Mouse (Mus musculus) megakaryocyte-erythroid progenitor cell, adult 5-6 weeks (primary cell): ENCODE results near the gene Slc12a8. TPM values are rescaled to one million over a fixed set of nuclear protein-coding genes. Genes with fewer than 3 reads are reported as not detected.

ENCODE experiments used
- ATAC-seq: replicated peaks from 2 replicates; pipeline ENCODE4 v1.8.0; 2016; ENCODE audit warnings: mild to moderate bottlenecking, inconsistent platforms; ENCODE audit not compliant: severe bottlenecking, poor library complexity, low FRiP score, low TSS enrichment
- total RNA-seq, 2 experiments: library from RNA; stranded (forward) in 1 of 2; stranded (reverse) in 1 of 2; fragments of 200-1000, 215-1000 nt in 1 of 2; fragments of >200 nt in 1 of 2; fragmentation: Nextera tagmentation in 1 of 2; gene quantifications; 2 replicates each; pipeline ENCODE4 v1.2.3; 2014 to 2017

Slc12a8 gene
- total RNA-seq, 2 experiments from 2014 or later = not detected

- ATAC-seq = no peak
These were observed 88.8 kb downstream of the Slc12a8 start for GRCm38 (mm10) chr16:33605647-33606596.

- ATAC-seq = no peak
These were observed 89.8 kb downstream of the Slc12a8 start for GRCm38 (mm10) chr16:33606691-33607532.

- no peak for ATAC-seq
These were observed 92.4 kb downstream of the Slc12a8 start for GRCm38 (mm10) chr16:33609554-33609953.

GRCm38 (mm10) chr16:33610466-33610865, 93.3 kb downstream of the Slc12a8 start:
- no peak for ATAC-seq

- ATAC-seq = no peak
These were observed 94.2 kb downstream of the Slc12a8 start for GRCm38 (mm10) chr16:33611291-33611690.

GRCm38 (mm10) chr16:33612056-33612770, 95.1 kb downstream of the Slc12a8 start:
- ATAC-seq = no peak

- no peak for ATAC-seq
These were observed 98.9 kb downstream of the Slc12a8 start for GRCm38 (mm10) chr16:33615986-33616385.

- no peak for ATAC-seq
These were observed 104.7 kb downstream of the Slc12a8 start for GRCm38 (mm10) chr16:33621836-33622235.

- no peak for ATAC-seq
These were observed 107.5 kb downstream of the Slc12a8 start for GRCm38 (mm10) chr16:33624586-33624985.

- no peak for ATAC-seq
These were observed 112.4 kb downstream of the Slc12a8 start for GRCm38 (mm10) chr16:33629539-33629938.

- ATAC-seq = no peak
These were observed 118.9 kb downstream of the Slc12a8 start for GRCm38 (mm10) chr16:33635836-33636595.

GRCm38 (mm10) chr16:33641779-33642178, 124.7 kb downstream of the Slc12a8 start:
- ATAC-seq = no peak

GRCm38 (mm10) chr16:33653116-33653515, 136.0 kb downstream of the Slc12a8 start:
- ATAC-seq = no peak

- ATAC-seq = no peak
These were observed 138.3 kb downstream of the Slc12a8 start for GRCm38 (mm10) chr16:33655443-33655842.

GRCm38 (mm10) chr16:33657191-33657590, 140.1 kb downstream of the Slc12a8 start:
- ATAC-seq = no peak

- no peak for ATAC-seq
These were observed 141.0 kb downstream of the Slc12a8 start for GRCm38 (mm10) chr16:33658121-33658520.

- ATAC-seq = no peak
These were observed 142.4 kb downstream of the Slc12a8 start for GRCm38 (mm10) chr16:33659521-33659920.

- ATAC-seq = no peak
These were observed 143.0 kb downstream of the Slc12a8 start for GRCm38 (mm10) chr16:33660125-33660524.

GRCm38 (mm10) chr16:33662841-33663240, 145.7 kb downstream of the Slc12a8 start:
- no peak for ATAC-seq
